Mouse (Mus musculus) heart, embryonic 14.5 days (tissue): ENCODE results near the gene Rab20. TPM values are rescaled to one million over a fixed set of nuclear protein-coding genes. Genes with fewer than 3 reads are reported as not detected.
"Not testable (repeated sequence)": the region's sequence is repeated elsewhere in the genome, so short reads cannot be mapped to it uniquely, and the experiment has no call there.

ENCODE experiments used
- ATAC-seq: fragments of 200-750 bp; cut with Nextera tagmentation; 2 replicates; pipeline ENCODE4 v1.8.0; 2017; ENCODE audit warnings: low read depth, moderate TSS enrichment; ENCODE audit not compliant: insufficient number of reproducible peaks, insufficient read depth, low FRiP score
- H3K27ac ChIP-seq, 2 experiments: fragments of 200-500 bp in 1 of 2; fragments of 300-500 bp in 1 of 2; sonication (generic) in 1 of 2; replicated peaks in 1 of 2; 2 replicates each; pipeline ENCODE4 v1.5.1; 2012 to 2014; ENCODE audit warnings: low read depth in 2 of 2, low read length in 2 of 2, control low read depth in 1 of 2, mild to moderate bottlenecking in 1 of 2, mixed read lengths in 1 of 2; ENCODE audit not compliant: control insufficient read depth in 1 of 2, insufficient read depth in 1 of 2
- H3K27me3 ChIP-seq: fragments of 300-500 bp; sonication (generic); 2 replicates; pipeline ENCODE4 v1.6.1; 2014; ENCODE audit warnings: mild to moderate bottlenecking, low read length, control low read depth; ENCODE audit not compliant: control insufficient read depth, insufficient read depth
- H3K36me3 ChIP-seq: fragments of 300-500 bp; sonication (generic); 2 replicates; pipeline ENCODE4 v1.6.1; 2014; ENCODE audit warnings: mild to moderate bottlenecking, control low read depth, low read length, mixed read lengths; ENCODE audit not compliant: control insufficient read depth, insufficient read depth
- H3K4me1 ChIP-seq, 2 experiments: fragments of 200-500 bp in 1 of 2; fragments of 300-500 bp in 1 of 2; sonication (generic) in 1 of 2; 2 replicates each; pipeline ENCODE4 v1.6.1; 2012 to 2014; ENCODE audit warnings: low read length in 2 of 2, control low read depth in 1 of 2, mixed read lengths in 1 of 2; ENCODE audit not compliant: control insufficient read depth in 2 of 2, insufficient read depth in 2 of 2
- H3K4me2 ChIP-seq: fragments of 300-500 bp; sonication (generic); 2 replicates; pipeline ENCODE4 v1.6.1; 2014; ENCODE audit warnings: mild to moderate bottlenecking, low read length
- H3K4me3 ChIP-seq, 2 experiments: fragments of 200-500 bp in 1 of 2; fragments of 300-500 bp in 1 of 2; sonication (generic) in 1 of 2; 2 replicates each; pipeline ENCODE4 v1.5.1; 2012 to 2014; ENCODE audit warnings: low read length in 2 of 2, mild to moderate bottlenecking in 2 of 2, control low read depth in 1 of 2, low read depth in 1 of 2, moderate library complexity in 1 of 2; ENCODE audit not compliant: control insufficient read depth in 1 of 2, insufficient read depth in 1 of 2
- H3K9ac ChIP-seq: fragments of 300-500 bp; sonication (generic); 2 replicates; pipeline ENCODE4 v1.6.1; 2014; ENCODE audit warnings: mild to moderate bottlenecking, low read length
- H3K9me3 ChIP-seq: fragments of 300-500 bp; sonication (generic); 2 replicates; pipeline ENCODE4 v1.6.1; 2016; ENCODE audit warnings: low read length, control low read depth; ENCODE audit not compliant: control insufficient read depth
- WGBS: fragments of 180-500 bp; shearing (Covaris S2); extraction: QIAGEN DNeasy Blood & Tissue Kit; methylation state at CpG from one replicate; pipeline ENCODE4 v1.1.7; 2014; 5-methylcytosine and 5-hydroxymethylcytosine counted together
- polyA plus RNA-seq: library from polyadenylated mRNA; unstranded; fragments of >200 nt; fragmentation: Nextera tagmentation; extraction: Ambion mirVana; gene quantifications from 2 replicates; pipeline ENCODE4 v1.2.1, GENCODE M21; 2014

The Rab20 gene
- polyA plus RNA-seq, 1 experiment from 2014 or later: 39.7 TPM

DNA sequence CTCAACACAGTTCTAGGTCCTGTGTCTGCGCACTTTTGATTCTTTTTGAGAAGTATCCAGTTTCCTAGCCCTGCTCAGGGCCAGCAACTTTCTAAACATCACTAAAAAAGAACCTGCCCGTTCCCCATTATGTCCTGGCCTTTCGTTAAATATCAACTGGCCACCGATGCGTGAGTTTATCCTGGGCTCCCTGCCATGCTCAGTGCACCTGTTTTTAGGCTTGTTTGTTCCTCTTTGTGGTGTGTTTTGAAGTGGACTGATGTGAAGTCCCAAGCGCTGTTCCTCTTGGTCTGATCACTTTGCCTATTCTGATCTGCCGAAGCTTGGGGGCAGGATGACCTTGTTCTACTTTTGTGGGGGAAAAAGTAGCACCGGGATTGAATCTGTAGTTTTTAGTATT is 7.2 kb downstream of the Rab20 start:
- Histone ChIP-seq H3K4me2 (no peak overlapping the region), H3K9ac (no peak overlapping the region), H3K4me3 (no peak overlapping the region), H3K4me1 (peaks cover 25 to 57% of the 10 kb centered on the region in 2 experiments), H3K36me3 (peaks cover 4% of the 10 kb centered on the region; the same call in 1 of the 2 replicates), H3K9me3 (no peaks in the 10 kb centered on the region), H3K27me3 (no peaks in the 10 kb centered on the region), H3K27ac (0 out of 4 replicates have a peak overlapping the region, but pooled peaks of 1 of the 2 experiments have one; percentile 17)
- WGBS: 70% methylated on average over 8 of the region's 8 CpGs
- ATAC-seq: no peak

DNA sequence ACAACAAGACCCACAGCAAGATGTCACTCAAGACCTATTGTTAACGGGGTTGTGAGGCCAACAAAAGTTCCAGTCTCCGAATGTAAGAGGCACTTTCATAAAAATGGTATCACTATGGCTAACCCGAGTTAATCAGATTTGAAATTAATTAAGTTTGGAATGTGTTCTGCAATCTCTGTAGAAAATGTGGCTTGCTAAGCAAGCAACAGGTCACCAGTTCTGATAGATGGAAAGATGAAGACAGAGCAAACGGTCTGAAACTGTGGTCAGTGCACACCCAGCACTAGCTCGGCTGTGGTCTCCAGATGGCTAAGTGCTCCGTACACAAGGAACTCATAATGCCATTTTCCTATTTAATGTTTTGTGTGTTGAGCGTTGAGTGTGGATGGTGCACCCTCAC is 7.8 kb downstream of the Rab20 start:
- H3K4me3 ChIP-seq: no peak overlapping the region
- 82% methylated on average over 7 of the region's 7 CpGs for WGBS

DNA sequence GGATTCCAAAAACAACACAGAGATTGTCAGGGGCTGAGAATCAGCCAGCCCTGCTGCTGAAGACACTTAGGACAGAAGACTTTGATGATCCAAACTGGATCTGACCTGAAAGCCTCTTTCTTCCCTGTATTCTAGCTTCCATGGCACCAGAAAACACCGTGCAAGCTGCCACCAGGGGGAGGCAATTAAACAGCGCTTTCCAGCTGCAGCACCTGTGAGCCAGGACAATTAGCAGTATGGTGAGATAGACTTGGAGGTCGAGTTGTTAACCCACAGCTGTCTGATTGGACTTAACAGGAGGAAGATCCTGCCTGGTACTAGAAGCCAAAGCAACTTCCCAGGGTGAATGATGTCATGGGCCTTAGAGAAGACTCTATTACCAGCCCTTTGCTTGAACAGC is 9.4 kb downstream of the Rab20 start:
- no peak overlapping the region for H3K4me2 ChIP-seq
- no peaks in the 10 kb centered on the region for H3K27me3 ChIP-seq
- no peak overlapping the region for H3K4me3 ChIP-seq
- no peaks in the 10 kb centered on the region for H3K9me3 ChIP-seq
- peaks cover 11 to 43% of the 10 kb centered on the region in 2 experiments for H3K4me1 ChIP-seq
- ATAC-seq: no peak
- H3K36me3 ChIP-seq: peaks cover 4% of the 10 kb centered on the region; the same call in 1 of the 2 replicates
- WGBS: 7% methylated on average over 3 of the region's 3 CpGs
- H3K9ac ChIP-seq: no peak overlapping the region
- 0 out of 4 replicates have a peak overlapping the region, but pooled peaks of 1 of the 2 experiments have one; percentile 15 for H3K27ac ChIP-seq

More for the DNA sequence above, 7.8 kb downstream of the Rab20 start:
- ATAC-seq: no peak
- no peaks in the 10 kb centered on the region for H3K9me3 ChIP-seq
- no peak overlapping the region for H3K4me2 ChIP-seq
- H3K9ac ChIP-seq: no peak overlapping the region
- peaks cover 21 to 51% of the 10 kb centered on the region in 2 experiments for H3K4me1 ChIP-seq
- peaks cover 4% of the 10 kb centered on the region; the same call in 1 of the 2 replicates for H3K36me3 ChIP-seq
- no peaks in the 10 kb centered on the region for H3K27me3 ChIP-seq
- H3K27ac ChIP-seq: no peak overlapping the region

DNA sequence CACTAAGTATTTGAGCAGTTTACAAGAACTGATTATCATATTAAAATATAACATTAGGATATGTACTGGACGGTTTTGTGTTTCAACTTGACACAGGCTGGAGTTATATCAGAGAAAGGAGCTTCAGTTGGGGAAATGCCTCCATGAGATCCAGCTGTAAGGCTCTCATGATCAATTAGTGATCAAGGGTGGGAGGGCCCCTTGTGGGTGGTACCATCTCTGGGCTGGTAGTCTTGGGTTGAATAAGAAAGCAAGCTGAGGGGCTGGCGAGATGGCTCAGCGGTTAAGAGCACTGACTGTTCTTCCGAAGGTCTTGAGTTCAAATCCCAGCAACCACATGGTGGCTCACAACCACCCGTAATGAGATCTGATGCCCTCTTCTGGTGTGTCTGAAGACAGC is 12.0 kb downstream of the Rab20 start:
- not testable (repeated sequence) for ATAC-seq, H3K9me3 ChIP-seq, H3K9ac ChIP-seq, H3K27ac ChIP-seq, H3K27me3 ChIP-seq, H3K4me2 ChIP-seq, H3K36me3 ChIP-seq, H3K4me3 ChIP-seq
- H3K4me1 ChIP-seq: peaks cover 17 to 37% of the 10 kb centered on the region in 2 experiments
- 90% methylated on average over 4 of the region's 5 CpGs for WGBS

DNA sequence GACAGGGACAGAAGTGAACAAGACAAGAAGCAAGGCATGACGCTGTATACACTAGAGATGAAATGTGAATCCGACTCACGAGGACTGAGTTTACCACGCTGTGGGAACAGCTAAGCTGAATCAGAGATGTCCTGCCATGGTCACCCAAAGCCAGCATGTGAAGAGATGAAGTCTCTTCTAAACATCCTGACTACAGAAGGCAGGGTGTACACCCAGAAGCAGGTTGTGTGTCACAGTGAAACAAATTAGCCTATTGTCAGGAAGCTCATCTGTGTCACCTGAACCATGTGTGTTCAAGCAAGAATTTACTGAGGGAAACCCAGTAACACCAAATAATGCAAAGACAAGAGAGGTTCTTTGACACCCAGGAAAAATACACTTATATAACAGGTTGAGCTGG is 12.9 kb downstream of the Rab20 start:
- Histone ChIP-seq H3K4me1 (peaks cover 19 to 40% of the 10 kb centered on the region in 2 experiments), H3K36me3 (peaks cover 4% of the 10 kb centered on the region; the same call in 1 of the 2 replicates), H3K9me3 (no peaks in the 10 kb centered on the region), H3K27me3 (no peaks in the 10 kb centered on the region), H3K9ac (no peak overlapping the region), H3K27ac (no peak overlapping the region), H3K4me2 (no peak overlapping the region), H3K4me3 (no peak overlapping the region)
- no peak for ATAC-seq
- 90% methylated on average over 4 of the region's 4 CpGs for WGBS

DNA sequence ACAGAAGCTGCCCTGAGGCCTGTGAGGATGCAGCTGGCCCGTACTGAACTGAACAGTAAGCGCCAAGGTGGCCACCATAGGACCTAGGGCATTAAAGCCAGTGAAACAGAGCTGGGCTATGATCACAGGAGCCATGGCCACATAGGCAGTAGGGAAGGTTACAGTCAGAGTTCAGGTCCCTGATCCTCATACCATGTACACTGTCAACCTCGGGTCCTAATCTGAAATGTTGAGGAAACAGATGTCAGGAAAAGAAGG is 13.9 kb downstream of the Rab20 start:
- no peak overlapping the region for H3K4me3 ChIP-seq
- H3K36me3 ChIP-seq: peaks cover 4% of the 10 kb centered on the region; the same call in 1 of the 2 replicates
- no peak overlapping the region for H3K27ac ChIP-seq
- H3K27me3 ChIP-seq: no peaks in the 10 kb centered on the region
- no peak overlapping the region for H3K4me2 ChIP-seq
- no peak overlapping the region for H3K9ac ChIP-seq
- peaks cover 19 to 40% of the 10 kb centered on the region in 2 experiments for H3K4me1 ChIP-seq
- ATAC-seq: no peak
- WGBS: 61% methylated on average over 3 of the region's 3 CpGs
- no peaks in the 10 kb centered on the region for H3K9me3 ChIP-seq

DNA sequence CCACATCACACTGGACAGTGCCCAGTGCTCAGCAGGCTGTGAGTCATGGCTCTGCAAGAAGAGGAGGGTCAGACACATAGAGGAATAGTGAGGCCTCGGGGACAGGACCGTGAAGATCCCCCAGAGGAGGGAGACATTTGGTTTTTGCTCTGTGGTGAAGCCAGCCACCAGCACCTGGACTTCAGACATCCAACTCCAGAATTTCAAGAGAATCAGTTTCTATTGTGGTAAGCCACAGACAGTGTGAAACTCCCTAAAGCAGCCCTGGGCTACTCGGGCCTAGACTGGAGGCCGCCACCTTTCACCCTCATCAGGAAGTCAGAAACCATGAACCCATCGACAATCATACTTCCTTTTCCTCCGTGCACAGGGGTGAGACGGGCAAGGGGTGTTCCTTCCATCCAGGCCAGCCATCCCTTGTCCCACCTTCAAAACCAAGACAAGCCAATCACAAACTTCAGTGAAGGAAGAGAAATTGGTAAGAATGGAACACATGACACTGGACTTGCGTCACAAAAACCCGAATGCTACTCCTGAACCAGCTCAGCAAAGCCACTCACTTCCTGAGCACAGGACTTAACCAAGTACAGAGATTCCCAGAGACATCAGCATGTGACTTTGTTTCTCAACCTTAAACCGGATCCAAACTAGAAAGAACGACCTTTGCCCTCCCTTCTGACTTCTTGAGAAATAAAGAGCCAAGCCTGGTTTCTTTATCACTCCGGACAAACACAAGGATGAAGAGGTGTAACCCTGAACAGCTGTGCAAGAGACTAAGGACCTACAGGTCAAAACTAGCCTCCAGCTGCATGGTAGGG is 14.4 kb downstream of the Rab20 start:
- Histone ChIP-seq H3K9me3 (no peaks in the 10 kb centered on the region), H3K4me2 (no peak overlapping the region), H3K9ac (no peak overlapping the region), H3K4me1 (peaks cover 21 to 39% of the 10 kb centered on the region in 2 experiments), H3K27me3 (no peaks in the 10 kb centered on the region), H3K4me3 (no peak overlapping the region), H3K27ac (peak overlapping the region; percentile 3 to 22; a peak in 3 of 4 replicates), H3K36me3 (peaks cover 4% of the 10 kb centered on the region; the same call in 1 of the 2 replicates)
- 70% methylated on average over 12 of the region's 12 CpGs for WGBS
- no peak for ATAC-seq
